In genomic region chr4:136121844-136122468, GRCm38 (mm10) we compare ENCODE assay signal across 16 mouse cellular contexts.
"Had no signal": no experiment of that assay in that cellular context is flagged by ENCODE, and none has a peak within 500 bp of the region (broad histone marks: within the 10 kb centered on the region; RNA-seq: fewer than 3 reads in every experiment).

No protein-coding gene starts in this region.

- H3K9ac ChIP-seq: lung, embryonic 14.5 days; midbrain, embryonic 12.5 days; neural tube, embryonic 12.5 days had no signal

- DNase-seq: lung, adult 18-20 months; lung, embryonic 14.5 days; lung, postnatal 10 days; lung, postnatal 4 days; midbrain, embryonic 14.5 days; right cerebral cortex, adult 18-20 months; right cerebral cortex, postnatal 25 days; right cerebral cortex, postnatal 4 days; spleen, adult 18-20 months; thymus, adult 18-20 months; thymus, postnatal 36 days had no signal

- H3K27me3 ChIP-seq: midbrain, embryonic 12.5 days; neural tube, embryonic 12.5 days had no signal

- H3K4me3 ChIP-seq: midbrain, embryonic 10.5 days; midbrain, embryonic 12.5 days; myocyte; neural tube, embryonic 12.5 days had no signal

- H3K9me3 ChIP-seq: midbrain, embryonic 10.5 days; midbrain, embryonic 12.5 days; neural tube, embryonic 12.5 days had no signal

- H3K4me2 ChIP-seq: lung, embryonic 14.5 days; midbrain, embryonic 12.5 days; neural tube, embryonic 12.5 days had no signal

- H3K27ac ChIP-seq: midbrain, embryonic 12.5 days; neural tube, embryonic 12.5 days had no signal

- ATAC-seq: midbrain, embryonic 16.5 days had no signal

- H3K36me3 ChIP-seq: midbrain, embryonic 10.5 days; midbrain, embryonic 12.5 days; neural tube, embryonic 12.5 days had no signal

- H3K4me1 ChIP-seq: midbrain, embryonic 12.5 days had no signal
